Mouse (Mus musculus): ENCODE measurements around the gene Gm47996. TPM values are rescaled to one million over a fixed set of nuclear protein-coding genes. Genes with fewer than 3 reads are reported as not detected.
A peak's percentile ranks its signal among the peaks of the same experiment; 100 is the strongest.

The Gm47996 gene
- polyA plus RNA-seq, 1 experiment: not detected

DNA sequence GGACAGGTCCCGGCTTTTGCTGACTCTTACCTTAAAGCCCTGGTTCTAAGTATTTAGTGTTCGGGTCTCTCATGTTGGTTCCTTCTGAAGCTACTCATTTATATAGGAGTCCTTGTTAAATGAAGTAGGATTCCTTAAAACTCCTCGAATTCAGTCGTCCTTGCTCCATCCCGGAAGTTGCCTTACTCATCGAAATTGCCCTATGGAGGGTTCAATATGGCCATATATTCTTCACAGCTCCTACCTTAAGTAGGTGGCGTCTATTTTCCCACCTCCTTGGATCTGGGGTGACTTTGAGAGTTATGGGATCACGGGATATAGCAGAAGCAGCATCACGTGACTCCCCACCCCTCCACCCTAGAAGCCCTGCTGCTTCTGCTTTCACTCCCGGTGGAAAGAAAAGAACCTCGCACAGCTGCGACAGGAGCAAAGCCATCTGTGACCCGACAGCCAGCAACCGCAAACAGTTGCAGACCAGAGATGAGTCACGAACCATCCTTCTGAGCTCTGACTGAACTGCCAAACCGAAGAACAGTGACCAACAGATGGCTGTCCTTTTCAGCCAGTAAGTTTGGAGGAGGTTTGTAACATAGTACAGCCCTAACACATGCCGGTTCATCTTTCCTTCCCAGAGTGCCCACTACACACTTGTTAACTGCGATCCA is 40.7 kb downstream of the Gm47996 start:
- peak overlapping the region; percentile 73 for H3K4me3 ChIP-seq (replicated peaks)
- no peaks in the 10 kb centered on the region for H3K36me3 ChIP-seq (replicated peaks; ENCODE audit: low read length)
- no peaks in the 10 kb centered on the region for H3K9me3 ChIP-seq
- H3K27me3 ChIP-seq (replicated peaks): peaks cover 2% of the 10 kb centered on the region
- no peak for TF ChIP-seq FLI1 (IDR thresholded peaks at IDR 0.05; ENCODE audit: low read length)
- no peak for TF ChIP-seq GATA1 (IDR thresholded peaks at IDR 0.05; ENCODE audit: borderline replicate concordance, low read length)
- peaks cover 15% of the 10 kb centered on the region for H3K4me1 ChIP-seq

- Histone ChIP-seq H3K36me3 (replicated peaks; ENCODE audit: low read length) (no peaks in the 10 kb centered on the region), H3K9me3 (no peaks in the 10 kb centered on the region), H3K4me3 (replicated peaks) (peak overlapping the region; percentile 73), H3K4me1 (peaks cover 10% of the 10 kb centered on the region), H3K27me3 (replicated peaks) (peaks cover 2% of the 10 kb centered on the region)
- TF ChIP-seq GATA1 (IDR thresholded peaks at IDR 0.05; ENCODE audit: borderline replicate concordance, low read length): no peak
- TF ChIP-seq FLI1 (IDR thresholded peaks at IDR 0.05; ENCODE audit: low read length): no peak
These were observed 41.5 kb downstream of the Gm47996 start for GRCm38 (mm10) chr1:151251194-151252010.

- H3K36me3 ChIP-seq (replicated peaks; ENCODE audit: low read length): no peaks in the 10 kb centered on the region
- no peak overlapping the region for H3K4me3 ChIP-seq (replicated peaks)
- no peaks in the 10 kb centered on the region for H3K9me3 ChIP-seq
- peaks cover 10% of the 10 kb centered on the region for H3K4me1 ChIP-seq
- no peak for TF ChIP-seq GATA1 (IDR thresholded peaks at IDR 0.05; ENCODE audit: borderline replicate concordance, low read length)
- TF ChIP-seq FLI1 (IDR thresholded peaks at IDR 0.05; ENCODE audit: low read length): no peak
- H3K27me3 ChIP-seq (replicated peaks): no peaks in the 10 kb centered on the region
These were observed 45.5 kb downstream of the Gm47996 start for GRCm38 (mm10) chr1:151255422-151255821.

- Histone ChIP-seq H3K27me3 (replicated peaks) (no peaks in the 10 kb centered on the region), H3K36me3 (replicated peaks; ENCODE audit: low read length) (no peaks in the 10 kb centered on the region), H3K4me3 (replicated peaks) (no peak overlapping the region), H3K4me1 (no peaks in the 10 kb centered on the region; the same call in 1 of the 2 replicates), H3K9me3 (no peaks in the 10 kb centered on the region)
- TF ChIP-seq GATA1 (IDR thresholded peaks at IDR 0.05; ENCODE audit: borderline replicate concordance, low read length) (no peak), FLI1 (IDR thresholded peaks at IDR 0.05; ENCODE audit: low read length) (no peak)
These were observed 48.4 kb downstream of the Gm47996 start for GRCm38 (mm10) chr1:151258090-151258954.

DNA sequence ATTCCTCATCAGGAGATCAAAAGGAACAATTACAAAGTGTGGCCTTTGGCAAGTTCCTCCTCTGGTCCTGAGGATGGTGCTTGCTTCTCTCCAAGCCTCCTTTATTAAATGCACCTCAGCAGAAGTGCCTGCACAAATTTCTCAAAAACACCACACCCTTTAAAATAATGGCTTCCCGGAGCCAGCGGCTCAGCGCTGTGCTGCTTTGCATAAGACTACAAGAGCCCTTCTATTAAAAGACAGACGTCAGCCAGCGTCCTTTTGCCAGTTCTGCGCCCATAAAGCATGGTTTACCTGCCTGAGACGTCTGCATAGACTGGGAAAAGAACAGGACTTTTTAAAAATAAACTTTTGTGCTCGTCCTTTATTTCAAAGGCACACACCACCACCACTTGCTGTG is 49.1 kb downstream of the Gm47996 start:
- H3K4me1 ChIP-seq: no peaks in the 10 kb centered on the region; the same call in 1 of the 2 replicates
- no peak for TF ChIP-seq FLI1 (IDR thresholded peaks at IDR 0.05; ENCODE audit: low read length)
- TF ChIP-seq GATA1 (IDR thresholded peaks at IDR 0.05; ENCODE audit: borderline replicate concordance, low read length): no peak
- H3K36me3 ChIP-seq (replicated peaks; ENCODE audit: low read length): no peaks in the 10 kb centered on the region
- no peak overlapping the region for H3K4me3 ChIP-seq (replicated peaks)
- no peaks in the 10 kb centered on the region for H3K9me3 ChIP-seq
- H3K27me3 ChIP-seq (replicated peaks): no peaks in the 10 kb centered on the region

Other genes starting within 250 kb of the Gm47996 start
- gene Hmcn1, start 216.7 kb upstream of the Gm47996 start, polyA plus RNA-seq (2012; ENCODE audit: insufficient read depth, low replicate concordance): 0.80 TPM in 1 of 2 replicates, not detected in the other
- not detected in 2 replicates for gene Gm47985, start 27.6 kb upstream of the Gm47996 start, polyA plus RNA-seq (2012; ENCODE audit: insufficient read depth, low replicate concordance)
- gene Gm8947, start 17.8 kb upstream of the Gm47996 start, polyA plus RNA-seq (2012; ENCODE audit: insufficient read depth, low replicate concordance): 1.0 TPM in 1 of 2 replicates, not detected in the other
- not detected in 2 replicates for gene Gm47995, start 11.7 kb upstream of the Gm47996 start, polyA plus RNA-seq (2012; ENCODE audit: insufficient read depth, low replicate concordance)
- 5.9 TPM in 1 of 2 replicates, not detected in the other for gene 3110040M04Rik, start 6.0 kb upstream of the Gm47996 start, polyA plus RNA-seq (2012; ENCODE audit: insufficient read depth, low replicate concordance)
- gene Ivns1abp, start 134.3 kb downstream of the Gm47996 start, polyA plus RNA-seq (2012; ENCODE audit: insufficient read depth, low replicate concordance): 7.6 and 8.7 TPM in 2 replicates
- 0.76 and 0.89 TPM in 2 replicates for gene Swt1, start 218.3 kb downstream of the Gm47996 start, polyA plus RNA-seq (2012; ENCODE audit: insufficient read depth, low replicate concordance)
- gene Trmt1l, start 218.4 kb downstream of the Gm47996 start, polyA plus RNA-seq (2012; ENCODE audit: insufficient read depth, low replicate concordance): 5.1 and 5.8 TPM in 2 replicates

All from megakaryocyte, embryonic 14.5 days (primary cell).